Mouse (Mus musculus): ENCODE measurements at regions not wholly inside any gene's neighbourhood (a gene's known extent, or its start where the extent isn't known, plus 50 kb on each side); places are given as distances from the start of the nearest gene placed in this dataset.
"Not testable (repeated sequence)": the region's sequence is repeated elsewhere in the genome, so short reads cannot be mapped to it uniquely, and the experiment has no call there.

GRCm38 (mm10) chr16:50009542-50009941 lies 209.2 kb downstream of the Cd47 start:
- DNase-seq (ENCODE audit: low spot score) = no peak

DNA sequence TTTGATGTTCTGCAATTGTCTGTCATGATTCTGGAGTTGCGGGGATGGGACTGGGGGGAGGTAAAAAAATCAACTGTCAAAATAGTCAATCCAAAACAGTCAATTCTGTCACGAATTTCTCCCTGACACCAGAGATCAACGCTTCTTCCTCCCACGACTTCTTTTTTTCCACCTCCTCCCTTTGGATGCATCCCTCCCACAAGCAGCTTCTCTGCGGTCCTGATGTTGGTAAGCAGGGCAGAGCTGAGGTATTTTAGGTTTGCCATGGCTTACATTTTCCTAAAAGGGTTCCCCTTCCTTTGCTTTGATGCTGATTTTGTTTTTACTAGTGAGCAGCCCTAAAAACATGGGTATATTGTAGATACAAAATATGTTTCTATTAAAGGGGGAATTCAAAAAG lies 209.7 kb downstream of the Cd47 start:
- DNase-seq (ENCODE audit: low spot score) = no peak

GRCm38 (mm10) chr16:50010532-50010971 lies 210.2 kb downstream of the Cd47 start:
- no peak for DNase-seq (ENCODE audit: low spot score)

DNA sequence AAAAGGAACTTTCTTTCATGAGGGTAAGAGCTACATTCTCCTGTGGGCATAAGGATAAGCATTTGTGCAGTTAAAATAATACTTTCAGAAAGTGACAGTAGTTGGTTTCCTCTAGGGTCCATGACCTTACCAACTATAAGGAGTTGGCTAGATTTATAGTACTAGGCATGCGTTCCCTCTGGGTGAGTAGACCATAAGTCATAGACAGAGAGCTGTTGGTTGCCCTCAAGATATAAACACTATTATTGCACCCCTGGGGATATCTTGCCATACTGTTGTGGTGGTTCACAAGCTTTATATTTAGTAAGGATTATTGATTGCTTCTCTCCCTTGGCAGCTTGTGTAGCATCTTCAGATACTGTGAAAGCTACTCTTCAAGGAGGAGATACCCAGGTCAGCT lies 223.6 kb downstream of the Cd47 start:
- no peak for DNase-seq (ENCODE audit: low spot score)

- no peak for DNase-seq (ENCODE audit: low spot score)
Observed at GRCm38 (mm10) chr16:50026100-50026884, 226.0 kb downstream of the Cd47 start.

DNA sequence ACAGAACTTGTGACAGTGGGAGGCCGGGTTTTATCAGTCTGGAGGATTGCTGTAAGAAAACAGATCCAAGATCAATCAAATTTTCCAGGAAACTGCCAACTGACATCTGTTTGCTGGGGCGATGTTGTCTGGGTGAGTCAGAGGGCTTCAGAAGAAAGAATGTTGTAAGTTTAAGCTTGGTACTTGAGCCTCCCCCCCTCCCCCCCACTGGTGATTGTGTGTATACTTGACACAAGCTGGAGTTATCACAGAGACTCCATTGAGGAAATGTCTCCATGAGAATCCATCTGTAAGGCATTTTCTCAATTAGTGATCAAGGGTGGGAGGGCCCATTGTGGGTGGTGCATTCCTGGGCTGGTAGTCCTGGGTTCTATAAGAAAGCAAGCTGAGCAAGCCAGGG lies 226.9 kb downstream of the Cd47 start:
- no peak for DNase-seq (ENCODE audit: low spot score)

DNA sequence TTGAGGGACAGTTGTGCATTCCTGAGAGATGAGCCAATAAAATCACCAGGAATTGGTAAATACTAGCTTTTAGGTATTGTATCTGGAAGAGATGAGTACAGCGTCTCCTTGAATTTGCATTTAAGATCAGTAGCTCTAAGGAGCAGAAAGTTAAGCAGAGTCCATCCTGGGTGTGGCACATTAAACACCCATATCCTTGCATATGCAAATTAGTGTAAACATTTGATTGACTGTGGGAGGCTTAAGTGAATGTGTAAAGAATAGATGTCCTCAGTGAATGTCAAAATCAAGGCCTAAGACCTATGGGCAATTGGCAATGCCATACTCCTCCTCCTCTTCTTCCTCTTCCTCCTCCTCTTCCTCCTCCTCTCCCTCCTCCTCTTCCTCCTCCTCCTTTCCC lies 229.4 kb downstream of the Cd47 start:
- DNase-seq (ENCODE audit: low spot score) = no peak

DNA sequence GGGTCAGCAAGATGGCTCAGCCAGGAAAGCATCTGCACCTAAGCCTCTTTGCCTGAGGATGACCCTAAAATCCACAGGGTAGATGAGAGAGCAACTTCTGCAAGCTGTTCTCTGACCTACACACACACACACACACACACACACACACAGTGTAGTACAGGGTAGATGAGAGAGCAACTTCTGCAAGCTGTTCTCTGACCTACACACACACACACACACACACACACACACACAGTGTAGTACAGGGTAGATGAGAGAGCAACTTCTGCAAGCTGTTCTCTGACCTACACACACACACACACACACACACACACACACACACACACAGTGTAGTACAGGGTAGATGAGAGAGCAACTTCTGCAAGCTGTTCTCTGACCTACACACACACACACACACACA lies 230.0 kb downstream of the Cd47 start:
- not testable (repeated sequence) for DNase-seq (ENCODE audit: low spot score)

DNA sequence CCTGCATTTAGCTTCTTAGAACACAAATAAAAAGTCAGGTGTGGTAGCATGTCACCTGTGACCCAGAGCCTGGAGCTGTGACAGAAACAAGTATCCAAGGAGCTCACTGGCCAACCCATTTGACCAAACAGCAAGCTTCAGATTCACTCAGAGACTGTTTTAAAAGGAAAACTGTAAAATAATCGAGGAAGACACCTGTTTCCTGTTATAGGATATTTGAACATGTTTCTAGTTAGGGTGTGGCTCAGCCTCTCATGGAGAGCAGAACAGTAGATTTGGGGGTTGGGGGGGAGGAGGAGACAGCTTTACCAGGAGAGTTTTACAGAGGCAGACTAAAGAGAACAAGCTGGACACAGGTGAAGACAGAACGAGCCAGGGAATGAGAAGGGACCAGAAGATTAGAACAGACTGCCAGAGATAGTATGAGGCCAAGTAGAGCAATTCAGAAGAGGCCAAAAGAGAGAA lies 230.6 kb downstream of the Cd47 start:
- no peak for DNase-seq (ENCODE audit: low spot score)

GRCm38 (mm10) chr16:50032798-50033197 lies 232.5 kb downstream of the Cd47 start:
- no peak for DNase-seq (ENCODE audit: low spot score)

DNA sequence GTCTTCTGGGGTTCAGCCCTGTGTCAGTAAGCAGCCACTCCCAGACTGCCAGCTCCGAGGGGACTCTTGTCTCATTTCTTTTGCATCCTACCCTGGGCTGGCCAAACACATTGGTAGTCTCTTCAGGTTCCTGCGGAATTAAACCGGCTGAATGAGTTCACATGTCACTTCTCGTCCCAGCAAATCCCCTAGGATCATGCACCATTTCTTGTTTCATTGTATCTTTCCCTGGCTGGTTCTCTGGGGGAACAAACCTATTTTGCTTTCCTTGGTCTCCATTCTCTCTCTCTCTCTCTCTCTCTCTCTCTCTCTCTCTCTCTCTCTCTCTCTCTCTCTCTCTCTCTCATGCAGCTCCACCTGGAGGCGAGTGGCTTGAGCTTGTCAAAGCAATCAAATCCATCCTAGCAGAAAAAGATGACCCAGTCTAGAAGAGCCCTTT lies 236.0 kb downstream of the Cd47 start:
- no peak for DNase-seq (ENCODE audit: low spot score)

DNA sequence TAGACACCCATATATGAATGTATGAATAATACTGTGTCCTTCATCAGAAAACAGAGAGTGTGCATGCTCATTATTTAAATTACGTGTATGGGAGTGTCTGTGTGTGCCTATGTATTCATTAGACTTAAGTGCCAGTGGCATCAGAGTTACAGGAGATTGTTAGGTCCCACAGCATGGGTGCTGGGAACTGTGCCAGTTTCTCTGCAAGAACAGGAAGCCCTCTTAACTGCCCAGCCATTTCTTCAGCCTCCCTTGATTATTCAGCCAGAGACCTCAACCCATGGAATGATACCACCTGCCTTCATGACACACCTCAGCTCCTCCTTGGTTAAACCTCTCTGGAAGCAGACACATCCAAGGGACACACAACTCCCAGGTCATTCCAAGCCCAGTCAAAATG lies 243.8 kb downstream of the Cd47 start:
- no peak for DNase-seq (ENCODE audit: low spot score)

GRCm38 (mm10) chr16:50045552-50046547 lies 245.5 kb downstream of the Cd47 start:
- DNase-seq (ENCODE audit: low spot score) = peak; percentile 38

DNA sequence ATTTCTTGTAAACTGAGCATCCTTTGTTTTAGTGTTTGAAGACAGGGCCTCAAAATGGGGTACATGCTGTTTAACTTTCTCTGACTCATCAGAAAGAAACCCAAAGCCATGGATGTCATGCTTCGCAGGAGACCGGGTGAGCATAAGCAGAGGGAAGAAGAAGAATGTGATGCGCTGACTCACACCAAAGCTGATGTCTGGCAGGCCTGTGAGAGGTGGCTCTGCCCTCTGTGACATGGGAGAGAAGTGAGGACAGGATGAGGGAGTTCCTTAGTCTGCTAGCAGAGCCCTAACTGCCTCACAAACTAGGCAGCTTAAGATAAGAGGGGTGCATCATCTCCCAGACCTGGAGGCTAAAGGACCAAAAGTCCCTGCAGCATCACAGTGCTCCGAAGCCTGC lies 263.2 kb downstream of the Cd47 start:
- DNase-seq (ENCODE audit: low spot score) = no peak

DNA sequence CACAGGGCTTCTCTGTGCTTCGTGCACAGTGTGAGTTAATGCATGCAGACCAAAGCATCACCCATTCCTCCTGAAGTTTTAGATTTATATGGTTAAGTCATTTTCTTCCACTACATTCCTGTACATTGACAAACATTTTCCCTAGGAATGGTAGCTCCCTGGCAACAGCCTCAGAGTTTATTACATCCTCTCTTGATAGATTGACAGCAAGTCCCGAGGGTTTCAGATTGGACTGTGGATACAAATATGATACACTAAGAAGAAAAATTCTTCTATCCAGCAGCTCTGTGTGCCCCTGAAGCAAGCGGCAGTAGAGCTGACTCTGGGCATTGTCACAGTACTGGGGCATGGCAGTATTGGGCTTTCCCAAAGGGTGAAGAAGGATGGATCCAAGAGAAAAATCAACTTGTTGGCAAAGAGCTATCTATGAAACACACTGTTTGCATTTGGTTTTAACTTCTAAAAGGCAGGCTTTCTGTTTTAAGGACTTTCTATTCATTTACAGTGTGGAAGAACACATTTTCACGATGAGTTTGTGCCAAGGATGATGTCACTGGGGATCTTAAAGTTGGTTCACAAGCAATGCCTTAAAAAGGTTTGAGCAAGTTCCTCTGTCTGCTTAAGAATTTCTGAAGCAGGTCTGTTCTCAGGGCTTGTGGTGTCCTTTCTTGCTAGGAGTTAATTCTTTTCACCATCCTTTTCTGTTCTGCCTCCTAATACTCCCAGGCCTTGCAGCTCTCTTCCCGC lies 265.2 kb downstream of the Cd47 start:
- no peak for DNase-seq (ENCODE audit: low spot score)

DNA sequence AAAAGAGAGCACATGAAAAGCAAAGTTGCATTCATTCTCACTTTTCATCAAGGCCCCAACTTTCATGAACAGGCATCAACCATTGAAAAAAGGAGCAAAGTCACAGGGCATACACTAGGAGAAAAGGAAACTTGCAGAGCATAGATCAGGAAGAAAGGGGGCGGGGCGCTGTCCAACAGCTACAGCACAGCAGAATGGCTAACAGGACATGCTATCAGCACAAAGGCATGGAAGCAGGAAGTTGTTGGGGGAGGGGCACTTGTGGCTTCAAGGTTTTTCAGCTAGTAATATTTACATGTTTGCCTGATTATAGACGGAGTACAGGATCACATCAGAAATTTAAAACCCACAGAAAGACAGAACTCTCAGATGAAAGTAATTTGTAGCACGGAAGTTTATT lies 268.7 kb downstream of the Cd47 start:
- DNase-seq (ENCODE audit: low spot score) = peak; percentile 25

GRCm38 (mm10) chr16:50070728-50071127 lies 270.4 kb downstream of the Cd47 start:
- DNase-seq (ENCODE audit: low spot score) = no peak

DNA sequence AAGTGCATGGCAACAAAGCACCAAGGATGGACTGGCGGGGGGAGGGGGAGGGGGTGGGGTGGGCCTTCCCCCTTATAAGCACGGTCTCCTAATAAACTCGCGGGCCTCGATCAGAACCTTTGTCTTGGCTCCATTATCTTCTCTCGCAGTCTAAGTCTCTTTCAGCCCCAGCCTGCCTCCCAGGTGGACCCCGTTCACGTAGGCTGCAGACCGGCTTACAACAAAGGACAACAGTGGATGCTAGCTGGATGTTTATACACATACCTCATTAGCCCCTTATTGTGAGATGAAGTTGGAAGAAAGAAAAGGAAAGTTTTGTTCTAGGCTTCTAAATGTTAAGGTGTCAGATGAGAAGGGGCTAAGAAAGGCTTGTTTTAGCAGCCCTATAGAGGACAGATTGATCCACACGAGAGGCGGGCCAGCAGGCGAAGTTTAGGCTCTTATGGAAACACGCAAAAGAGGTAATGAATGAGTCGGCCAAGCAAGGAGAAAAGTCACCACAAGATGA lies 272.6 kb downstream of the Cd47 start:
- DNase-seq (ENCODE audit: low spot score) = no peak

GRCm38 (mm10) chr16:50073979-50074378 lies 273.6 kb downstream of the Cd47 start:
- DNase-seq (ENCODE audit: low spot score) = peak; percentile 14

GRCm38 (mm10) chr16:50075641-50076040 lies 275.3 kb downstream of the Cd47 start:
- no peak for DNase-seq (ENCODE audit: low spot score)

DNA sequence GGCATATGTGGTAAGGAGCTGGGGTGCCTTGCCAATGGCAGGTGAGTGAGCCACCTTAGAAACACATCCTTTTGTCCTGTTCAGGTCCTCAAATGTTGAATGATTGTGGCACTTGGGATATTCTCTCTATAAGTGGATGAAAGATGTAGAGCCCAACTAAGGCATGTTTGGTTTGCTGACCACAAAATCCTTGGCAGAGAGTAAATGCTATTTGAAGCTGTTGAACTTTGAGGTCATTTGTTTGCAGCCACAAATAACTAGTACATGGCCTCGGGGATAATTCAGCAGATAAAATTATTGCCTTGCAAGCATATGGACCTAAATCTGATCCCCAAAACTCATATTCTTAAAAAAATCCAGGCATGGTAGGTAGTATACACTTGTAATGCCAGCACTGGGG lies 281.2 kb downstream of the Cd47 start:
- DNase-seq (ENCODE audit: low spot score) = no peak

DNA sequence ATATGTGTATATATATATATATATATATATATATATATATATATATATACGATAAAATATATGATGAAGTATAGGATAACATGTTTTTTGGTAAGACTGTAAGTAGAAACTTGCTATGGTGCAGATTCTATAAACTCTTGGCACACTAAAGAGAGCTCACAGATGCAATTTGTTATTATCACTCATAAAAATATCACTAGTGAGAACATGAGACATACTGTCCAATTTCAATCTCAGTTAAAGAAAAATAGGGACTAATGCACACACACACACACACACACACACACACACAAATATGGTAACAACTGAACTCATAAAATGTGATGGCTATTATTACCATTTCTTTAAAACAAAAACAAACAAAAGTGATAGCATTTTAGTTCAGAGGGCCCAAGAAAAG lies 292.0 kb downstream of the Cd47 start:
- no peak for DNase-seq (ENCODE audit: low spot score)
